ENCODE assay signal across 26 mouse cellular contexts in genomic region chr4:54932668-54933067, GRCm38 (mm10).
"Had no signal": no experiment of that assay in that cellular context is flagged by ENCODE, and none has a peak within 500 bp of the region (broad histone marks: within the 10 kb centered on the region; RNA-seq: fewer than 3 reads in every experiment).

No protein-coding gene starts in this region.

- H3K4me3 ChIP-seq: gastrocnemius, adult 2 months; heart, embryonic 10.5 days; heart, embryonic 12.5 days; hindbrain, embryonic 10.5 days; hindbrain, embryonic 12.5 days; limb, embryonic 13.5 days; limb, embryonic 15.5 days; liver, embryonic 12.5 days had no signal

- H3K27me3 ChIP-seq: heart, embryonic 12.5 days; hindbrain, embryonic 12.5 days; limb, embryonic 13.5 days; limb, embryonic 15.5 days; liver, embryonic 12.5 days had no signal

- H3K4me1 ChIP-seq: heart, embryonic 10.5 days; heart, embryonic 12.5 days; hindbrain, embryonic 10.5 days; hindbrain, embryonic 12.5 days; limb, embryonic 13.5 days; limb, embryonic 15.5 days; liver, embryonic 12.5 days had no signal

- H3K9ac ChIP-seq: heart, embryonic 12.5 days; hindbrain, embryonic 12.5 days; hindbrain, embryonic 14.5 days; limb, embryonic 13.5 days; limb, embryonic 15.5 days; liver, embryonic 12.5 days; liver, embryonic 14.5 days had no signal

- H3K27ac ChIP-seq: gastrocnemius, adult 2 months; heart, embryonic 10.5 days; hindbrain, embryonic 10.5 days; hindbrain, embryonic 12.5 days; hindbrain, embryonic 14.5 days; kidney, postnatal 0 days; limb, embryonic 13.5 days; limb, embryonic 15.5 days; liver, embryonic 12.5 days; liver, embryonic 14.5 days had no signal

- H3K9me3 ChIP-seq: heart, embryonic 10.5 days; heart, embryonic 12.5 days; hindbrain, embryonic 10.5 days; hindbrain, embryonic 12.5 days; limb, embryonic 13.5 days; limb, embryonic 15.5 days; liver, embryonic 12.5 days had no signal

- DNase-seq: gastrocnemius, adult 2 months; gastrocnemius, postnatal 10 days; gastrocnemius, postnatal 25 days; heart, adult 18-20 months; heart, postnatal 10 days; heart, postnatal 4 days; kidney, adult 11 months; kidney, adult 2 months; kidney, adult 9 months; kidney, postnatal 14 days; kidney, postnatal 36 days; layer of hippocampus, adult 9-11 months; layer of hippocampus, postnatal 36 days; left cerebral cortex, postnatal 4 days had no signal

- H3K36me3 ChIP-seq: heart, embryonic 10.5 days; heart, embryonic 12.5 days; hindbrain, embryonic 10.5 days; hindbrain, embryonic 12.5 days; limb, embryonic 13.5 days; limb, embryonic 15.5 days; liver, embryonic 12.5 days had no signal

- H3K4me2 ChIP-seq: heart, embryonic 12.5 days; hindbrain, embryonic 12.5 days; hindbrain, embryonic 14.5 days; limb, embryonic 13.5 days; limb, embryonic 15.5 days; liver, embryonic 12.5 days had no signal

- ATAC-seq: hindbrain, embryonic 16.5 days; intestine, embryonic 16.5 days; liver, embryonic 12.5 days had no signal
